Mouse (Mus musculus) liver, embryonic 18 days (tissue): ENCODE results near the gene Olfr1467. TPM values are rescaled to one million over a fixed set of nuclear protein-coding genes. Genes with fewer than 3 reads are reported as not detected.

Experiments
- polyA plus RNA-seq: library from polyadenylated mRNA; depleted of rRNA; stranded (reverse); fragments of >200 nt; gene quantifications from 2 replicates; pipeline ENCODE4 v1.2.3, GENCODE M21; 2012; rRNA removed

Olfr1467 gene
- not detected in 2 replicates for polyA plus RNA-seq

DNA sequence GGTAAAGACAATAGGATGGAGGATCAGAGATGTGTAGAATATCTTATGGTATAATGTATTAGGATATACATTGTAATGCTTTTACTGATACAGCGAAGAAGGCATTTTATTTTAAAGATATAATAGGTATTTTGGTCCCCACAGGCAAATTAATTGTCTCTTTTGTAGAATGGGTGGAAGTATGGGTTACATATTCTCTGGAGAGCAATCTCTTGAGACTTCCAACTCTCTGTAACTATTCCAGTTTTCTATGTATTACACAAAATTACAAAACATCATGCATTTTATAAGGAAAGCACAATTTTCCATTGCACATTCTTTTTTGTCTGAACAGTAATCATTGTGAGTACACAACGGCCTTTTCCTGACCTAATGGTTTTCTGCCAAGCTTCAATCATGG lies at the start of gene Olfr1467:
Gene Olfr1467 (plus strand): TSS at position 301 of the 400 bp plus-strand sequence.

DNA sequence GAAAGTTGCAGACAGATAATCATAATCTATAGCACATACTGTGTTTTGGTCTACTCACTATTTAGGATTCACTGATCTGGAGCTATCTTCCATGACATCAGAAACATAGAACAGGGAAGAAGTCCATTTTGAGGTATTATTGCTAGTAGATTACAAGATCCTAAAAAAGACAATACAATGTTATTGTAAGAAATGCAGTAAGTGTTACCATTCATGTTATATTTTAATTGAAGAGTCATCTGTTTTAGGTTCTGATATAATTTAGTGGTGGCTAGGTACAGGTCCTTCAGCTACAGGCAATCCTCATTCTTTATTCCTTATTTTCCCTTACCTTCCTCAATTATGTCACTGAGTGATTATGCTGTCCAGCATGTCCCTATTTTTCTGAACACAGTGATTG lies 46.6 kb upstream of the Olfr1467 start, which contains the start of gene Olfr1465:
Gene Olfr1465 (minus strand): TSS at position 101 of the 400 bp plus-strand sequence.

DNA sequence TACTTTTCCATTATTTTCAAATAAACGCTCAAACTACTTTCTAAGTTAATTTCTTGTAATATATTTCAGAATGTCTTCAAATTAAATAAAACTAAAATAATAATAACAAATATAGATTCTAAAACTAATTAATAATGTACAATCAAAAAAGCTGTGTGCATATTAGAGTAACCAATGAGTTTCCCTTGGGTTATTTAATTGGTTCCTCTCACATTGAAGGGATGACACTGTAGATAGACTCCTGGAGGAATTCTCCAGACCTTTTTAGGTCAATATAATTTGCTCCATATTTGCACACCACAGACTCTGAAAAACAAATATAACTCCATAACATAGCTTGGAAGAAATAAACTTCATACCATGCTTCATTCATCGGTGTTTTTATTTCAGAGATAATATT lies 23.5 kb upstream of the Olfr1467 start, which contains the start of gene Olfr1466:
Gene Olfr1466 (plus strand): TSS at position 301 of the 400 bp plus-strand sequence.

DNA sequence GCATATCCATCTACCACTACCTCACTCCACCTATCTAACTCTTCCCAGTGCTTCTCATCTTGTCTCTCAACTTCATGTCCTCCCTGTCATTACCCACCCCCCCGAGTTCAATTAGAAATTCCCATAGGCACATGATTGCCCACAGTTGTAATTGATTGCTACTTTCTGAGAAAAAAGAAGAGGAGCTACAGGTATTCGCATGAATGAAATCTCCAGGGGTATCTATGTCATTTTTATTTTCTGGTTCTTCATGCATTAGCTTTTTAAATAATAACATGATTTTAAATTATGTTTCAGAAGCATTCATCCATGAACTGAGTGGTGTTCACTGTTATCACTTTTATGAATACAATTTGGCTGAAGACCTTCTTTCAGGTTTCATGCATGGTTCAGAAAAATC lies 45.5 kb downstream of the Olfr1467 start, which contains the start of gene Olfr1469:
Gene Olfr1469 (plus strand): TSS at position 301 of the 400 bp plus-strand sequence.

Other genes starting within 250 kb of the Olfr1467 start
- not detected in 2 replicates for gene Olfr1459, start 212.7 kb upstream of the Olfr1467 start, polyA plus RNA-seq
- gene Olfr1461, start 199.2 kb upstream of the Olfr1467 start, polyA plus RNA-seq = not detected in 2 replicates
- gene Olfr1462, start 176.5 kb upstream of the Olfr1467 start, polyA plus RNA-seq = not detected in 2 replicates
- gene Olfr1463, start 130.9 kb upstream of the Olfr1467 start, polyA plus RNA-seq = not detected in 2 replicates
- not detected in 2 replicates for gene Olfr1465, start 46.7 kb upstream of the Olfr1467 start, polyA plus RNA-seq
- gene Olfr1466, start 23.4 kb upstream of the Olfr1467 start, polyA plus RNA-seq = not detected in 2 replicates
- not detected in 2 replicates for gene Olfr1469, start 45.6 kb downstream of the Olfr1467 start, polyA plus RNA-seq
- not detected in 2 replicates for gene Olfr1471, start 81.2 kb downstream of the Olfr1467 start, polyA plus RNA-seq
- gene Olfr1472, start 93.8 kb downstream of the Olfr1467 start, polyA plus RNA-seq = not detected in 2 replicates
- gene Olfr1474, start 107.3 kb downstream of the Olfr1467 start, polyA plus RNA-seq = not detected in 2 replicates
- gene Olfr1475, start 118.0 kb downstream of the Olfr1467 start, polyA plus RNA-seq = not detected in 2 replicates
- gene Olfr1477, start 138.3 kb downstream of the Olfr1467 start, polyA plus RNA-seq = not detected in 2 replicates
- gene Olfr1480, start 165.7 kb downstream of the Olfr1467 start, polyA plus RNA-seq = not detected in 2 replicates
- gene Olfr1484, start 221.3 kb downstream of the Olfr1467 start, polyA plus RNA-seq = not detected in 2 replicates